Mouse (Mus musculus) thymus, adult 2 months (tissue): ENCODE measurements around the gene Paqr5.

ENCODE experiments used
- CTCF ChIP-seq: fragments of 200-500 bp; IDR thresholded peaks from 2 replicates; pipeline ENCODE4 v1.5.1; 2012; ENCODE audit warnings: mild to moderate bottlenecking, control low read depth, low read length, moderate library complexity, borderline replicate concordance; ENCODE audit not compliant: control insufficient read depth, poor library complexity, insufficient read depth; ENCODE audit errors: extremely low read depth
- POLR2A ChIP-seq: fragments of 200-500 bp; IDR thresholded peaks from 2 replicates; pipeline ENCODE4 v1.6.1; 2012; ENCODE audit warnings: mild to moderate bottlenecking, low read length, control low read depth, moderate library complexity; ENCODE audit not compliant: control insufficient read depth, poor library complexity, insufficient read depth; ENCODE audit errors: extremely low read depth

GRCm38 (mm10) chr9:61961181-61961580, 65.5 kb downstream of the Paqr5 start:
- TF ChIP-seq CTCF, result no peak
- TF ChIP-seq POLR2A, result no peak
